Mouse (Mus musculus) CH12F3 (cell line): ENCODE results near the gene Sdhc.

Experiments
- in situ Hi-C: fragments of 300-500 bp; cut with MboI; formaldehyde crosslinking; loops from 2 replicates; pipeline ENCODE4 v1.14.3; 2020; ENCODE audit warnings: low sequenced_read_pairs

Sdhc gene

GRCm38 (mm10) chr1:171149974-171150760, at the start of gene Sdhc, which contains the start of gene Mpz:
Gene Sdhc (minus strand): TSS chr1:171150603.
Gene Mpz (plus strand): TSS chr1:171150711.
- in situ Hi-C loops: no loop called here

- in situ Hi-C loops: no loop called here
These were observed 49.1 kb upstream of the Sdhc start for GRCm38 (mm10) chr1:171199532-171199931.

GRCm38 (mm10) chr1:171195887-171196397, 45.5 kb upstream of the Sdhc start, which contains the start of gene Pcp4l1:
Gene Pcp4l1 (minus strand): TSS chr1:171196268.
- in situ Hi-C loops: no loop called here

DNA sequence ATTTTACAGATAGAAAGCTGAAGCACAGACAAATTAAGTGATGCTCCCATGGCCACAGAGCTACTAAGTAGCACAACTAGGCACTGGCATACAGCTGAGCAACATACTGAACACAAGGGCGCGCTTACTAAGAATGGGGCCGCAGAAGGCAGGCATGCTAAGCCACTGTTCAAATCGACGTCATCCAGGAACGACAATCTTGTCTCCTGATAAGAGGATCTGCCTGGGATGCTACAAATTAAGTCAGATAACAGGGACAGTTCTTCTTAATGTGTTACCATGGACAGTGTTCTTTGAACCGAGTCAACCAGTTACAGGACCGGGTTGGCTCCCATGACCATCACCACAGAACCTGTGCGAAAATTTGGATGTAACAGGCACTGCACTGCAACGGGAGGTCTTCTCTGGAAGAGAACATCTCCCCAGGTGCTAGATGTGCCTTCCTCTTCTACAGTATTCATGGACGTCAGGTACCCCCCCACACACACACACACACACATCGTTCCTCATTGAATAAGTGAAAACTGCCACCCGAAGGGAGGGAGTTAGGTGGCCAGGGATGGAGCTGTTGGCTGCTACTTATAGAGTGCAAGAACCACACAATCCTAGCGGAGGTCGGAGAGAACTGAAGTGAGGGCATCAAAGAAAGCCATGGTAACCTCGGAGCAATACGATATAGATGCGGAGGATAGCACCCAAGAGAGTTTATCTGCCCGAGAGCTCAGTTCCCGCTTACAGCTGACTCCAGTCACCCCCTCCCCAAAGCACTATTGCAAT, 44.8 kb upstream of the Sdhc start:
- in situ Hi-C loops: no loop called here

- in situ Hi-C loops: no loop called here
These were observed 43.8 kb upstream of the Sdhc start for GRCm38 (mm10) chr1:171193911-171194830.

DNA sequence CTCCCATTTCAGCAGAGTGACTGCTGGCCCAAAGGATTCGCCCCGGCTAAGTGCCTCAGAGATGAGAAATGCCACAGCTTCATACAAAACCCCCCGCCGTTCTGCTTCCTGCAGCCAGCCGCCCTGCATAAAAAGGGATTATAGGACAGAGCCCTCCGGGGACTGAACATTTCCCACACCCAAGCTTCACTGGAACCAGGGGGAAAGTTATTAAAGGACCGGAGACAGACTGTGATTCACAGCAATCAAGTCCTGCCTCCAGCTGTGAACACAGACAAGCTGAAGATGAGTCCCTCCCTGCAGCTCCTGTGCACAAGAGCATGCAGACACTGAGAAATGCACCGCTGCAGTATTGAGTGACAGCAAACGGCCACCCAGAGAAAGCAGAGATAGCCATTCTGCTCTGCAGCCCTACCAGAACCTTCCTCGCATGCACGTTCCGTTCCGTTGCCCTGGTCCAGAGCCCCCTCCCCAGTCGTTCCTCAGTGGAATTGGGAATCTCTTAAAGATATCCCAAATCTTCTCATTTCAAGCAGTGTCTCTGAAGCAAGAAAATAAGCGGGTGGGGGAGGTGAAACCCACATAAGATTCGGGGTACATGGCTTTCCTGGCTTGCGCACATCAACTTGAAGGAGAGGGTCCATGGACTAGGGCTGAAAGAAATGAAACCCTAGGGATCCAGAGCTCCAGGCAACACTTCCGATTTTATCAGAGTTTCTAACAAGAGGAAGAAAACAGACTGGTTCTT, 42.9 kb upstream of the Sdhc start:
- in situ Hi-C loops: no loop called here

DNA sequence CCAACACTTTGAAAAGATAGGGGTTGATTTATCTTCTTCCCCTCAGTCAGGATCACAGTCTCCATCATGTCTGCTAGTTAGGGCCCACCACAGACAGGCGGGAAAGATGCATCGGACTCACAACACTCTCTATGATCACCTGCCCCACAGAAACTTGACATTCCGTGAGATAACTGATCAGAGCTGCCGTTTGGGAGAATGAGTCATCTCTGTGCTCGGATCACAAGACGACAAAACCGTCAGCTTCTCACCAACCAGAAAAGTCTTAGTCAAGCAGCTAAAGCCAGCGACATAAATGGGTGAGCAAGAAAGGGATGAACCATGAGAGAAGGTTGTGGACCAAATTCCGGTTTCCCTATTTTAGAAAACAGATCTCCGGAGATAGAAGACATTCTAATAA, 41.9 kb upstream of the Sdhc start:
- in situ Hi-C loops: no loop called here

- in situ Hi-C loops: no loop called here
These were observed 40.4 kb upstream of the Sdhc start for GRCm38 (mm10) chr1:171190832-171191231.

GRCm38 (mm10) chr1:171189476-171190114, 39.2 kb upstream of the Sdhc start:
- in situ Hi-C loops: no loop called here

- in situ Hi-C loops: no loop called here
These were observed 38.6 kb upstream of the Sdhc start for GRCm38 (mm10) chr1:171189046-171189445.

- in situ Hi-C loops: no loop called here
These were observed 37.7 kb upstream of the Sdhc start for GRCm38 (mm10) chr1:171187851-171188700.

DNA sequence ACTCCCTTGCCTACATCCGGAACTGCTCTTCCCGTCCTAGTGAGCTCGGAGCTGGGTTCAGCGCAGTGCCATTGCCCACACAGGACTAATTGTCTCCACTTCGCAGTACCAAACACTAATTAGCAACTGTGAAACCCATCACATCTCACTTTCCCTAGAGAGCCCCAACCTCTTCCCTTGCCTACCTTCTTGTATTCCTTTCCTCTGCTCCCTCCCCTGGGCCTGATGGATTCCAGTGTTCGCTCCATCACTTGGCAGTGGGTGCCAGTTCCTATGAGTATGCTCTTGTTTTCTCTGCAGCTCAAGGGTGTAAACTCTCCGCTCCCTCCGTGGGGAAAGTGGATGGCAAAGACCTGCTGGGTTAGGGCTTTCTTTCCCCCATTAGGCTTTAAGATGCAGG, 35.3 kb upstream of the Sdhc start:
- in situ Hi-C loops: no loop called here

DNA sequence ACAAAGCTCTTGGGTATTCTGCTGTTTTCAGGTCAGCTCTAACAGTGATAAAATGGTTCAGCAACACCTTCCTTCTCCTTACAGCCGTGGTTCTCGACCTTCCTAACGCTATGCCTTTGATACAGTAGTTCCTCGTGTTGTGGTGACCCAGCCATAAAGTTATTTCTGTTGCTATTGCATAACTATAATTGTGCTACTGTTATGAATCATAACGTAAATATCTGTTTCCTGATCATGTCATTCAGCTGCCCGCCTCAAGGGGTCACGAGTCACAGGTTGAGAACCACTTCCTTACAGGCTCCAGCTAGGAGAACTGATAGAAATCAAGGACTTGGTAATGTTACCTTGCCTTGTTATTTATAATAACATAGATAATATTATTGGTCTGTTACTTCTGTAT, 33.9 kb upstream of the Sdhc start:
- in situ Hi-C loops: no loop called here

DNA sequence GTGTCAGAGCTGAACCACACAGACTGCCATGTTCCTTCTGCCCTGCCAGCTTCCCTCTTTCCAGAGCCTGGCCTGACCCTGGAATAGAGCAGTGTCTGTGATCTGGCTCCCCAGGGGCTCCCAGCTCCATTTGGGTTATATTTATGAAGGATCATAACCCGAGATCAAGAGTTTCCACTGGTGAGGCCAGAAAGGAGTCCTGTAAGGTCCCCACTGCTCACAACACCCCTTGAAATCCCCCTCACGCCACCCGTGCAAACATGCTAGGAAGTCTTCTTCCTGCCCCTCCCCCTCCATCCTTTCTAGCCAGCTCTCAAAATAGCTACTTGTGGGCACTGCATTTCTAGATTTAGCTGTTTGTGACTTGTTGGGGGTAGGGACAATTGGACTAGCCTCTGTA, 33.2 kb upstream of the Sdhc start:
- in situ Hi-C loops: no loop called here

DNA sequence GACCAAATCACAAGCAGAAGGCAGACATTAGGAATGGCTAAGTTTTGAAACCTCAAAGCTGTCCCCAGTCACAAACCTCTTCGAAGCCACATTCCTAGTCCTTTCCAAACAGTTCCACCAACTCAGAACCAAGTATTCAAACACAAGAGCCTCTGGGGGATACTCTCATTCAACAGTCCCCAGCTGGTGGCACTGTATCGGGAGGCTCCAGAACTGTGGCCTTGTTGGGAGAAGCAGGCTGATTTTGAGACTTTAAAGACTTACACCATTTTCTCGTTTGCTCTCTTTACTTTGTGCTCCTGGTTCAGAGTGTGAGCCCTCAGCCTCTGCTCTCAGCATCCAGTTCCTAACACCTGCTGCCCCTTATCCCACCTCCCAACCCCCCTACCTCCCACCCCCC, 32.6 kb upstream of the Sdhc start:
- in situ Hi-C loops: no loop called here

DNA sequence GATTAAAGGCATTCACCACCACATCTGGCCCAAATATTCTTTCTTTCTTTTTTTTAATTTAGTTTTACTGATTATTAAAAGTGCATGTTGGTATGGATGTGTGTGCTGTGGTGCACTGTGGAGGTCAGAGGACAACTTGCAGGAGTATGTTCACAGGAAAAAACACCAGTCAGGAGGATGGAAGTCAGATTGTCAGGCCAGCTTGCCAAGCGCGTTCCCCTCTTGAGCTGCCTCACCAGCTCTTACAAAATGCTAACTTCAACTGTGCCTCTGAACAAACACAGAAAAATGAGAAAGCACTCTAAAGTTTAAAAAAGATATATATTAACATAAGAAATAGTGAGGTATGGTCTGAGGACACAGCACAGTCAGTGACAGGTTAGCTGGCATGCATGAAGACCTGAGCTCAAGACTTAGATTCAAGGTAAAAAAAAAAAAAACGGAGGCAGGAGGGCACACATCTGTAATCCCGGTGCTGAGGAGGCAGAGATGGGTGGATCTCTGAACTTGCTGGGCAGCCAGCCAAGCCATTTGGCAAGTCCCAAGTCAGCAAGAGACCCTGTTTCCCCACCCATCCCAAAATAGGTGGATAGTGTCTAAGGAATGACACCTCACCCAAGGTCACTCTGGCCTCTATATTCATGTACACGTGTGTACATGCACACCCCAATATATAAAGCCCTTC, 29.2 kb upstream of the Sdhc start:
- in situ Hi-C loops: no loop called here

DNA sequence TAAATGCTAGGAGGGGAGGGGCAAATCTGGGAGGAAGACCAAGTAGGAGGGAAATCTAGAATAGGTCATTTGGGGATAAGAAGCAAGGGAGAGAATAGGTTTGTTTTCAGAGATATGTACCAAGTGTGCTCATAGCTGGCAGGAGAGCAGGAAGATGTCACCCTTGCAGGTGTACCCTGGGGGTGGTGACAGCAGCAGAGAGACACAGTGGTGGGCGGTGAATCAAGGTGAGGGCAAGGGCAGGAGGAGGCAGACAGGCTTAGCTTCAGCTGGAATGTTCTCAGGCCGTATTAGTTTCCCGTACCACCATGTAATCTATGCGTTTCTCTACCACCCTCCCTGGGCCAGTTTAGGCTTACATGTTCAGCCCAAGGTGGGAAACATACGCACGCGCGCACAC, 22.4 kb upstream of the Sdhc start:
- in situ Hi-C loops: no loop called here

DNA sequence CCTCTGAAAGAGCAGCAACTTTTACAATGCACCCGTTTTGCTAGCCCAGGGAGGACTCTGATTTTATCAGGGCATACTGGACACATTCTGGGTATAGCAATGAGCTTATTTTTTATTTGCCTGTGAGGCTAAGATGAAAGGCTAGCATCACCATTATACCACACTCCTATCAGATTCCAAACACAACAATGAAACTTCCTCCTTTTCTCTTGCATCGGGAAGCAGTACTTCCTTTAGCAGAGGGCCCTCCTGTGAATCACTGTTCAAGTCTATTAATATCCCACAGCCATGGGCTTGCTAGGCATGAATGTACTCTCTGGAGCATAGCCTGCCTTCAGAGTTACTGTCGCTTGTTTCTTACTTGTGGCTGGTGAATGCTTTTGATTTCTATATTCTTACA, 20.7 kb upstream of the Sdhc start:
- in situ Hi-C loops: no loop called here
